Mouse (Mus musculus): ENCODE measurements around the gene Smchd1. TPM values are rescaled to one million over a fixed set of nuclear protein-coding genes. Genes with fewer than 3 reads are reported as not detected.

Gene Smchd1
- total RNA-seq, 2 experiments from 2014 or later: 27.3 to 28.5 TPM

Other genes with a start within 250 kb of the Smchd1 start
- 1 to 10 TPM; 2.2 to 2.6 TPM for gene Emilin2, start 163.4 kb downstream of the Smchd1 start, total RNA-seq (2021)
- gene Gm4707, start 15.4 kb downstream of the Smchd1 start, total RNA-seq (2021): 1 to 10 TPM; 1.3 to 2.0 TPM
- gene Ndc80, start 51.5 kb upstream of the Smchd1 start, total RNA-seq (2021): 1 to 10 TPM; 1.0 to 1.3 TPM
- 1 to 10 TPM; 1.1 to 1.4 TPM for gene Spdya, start 76.7 kb upstream of the Smchd1 start, total RNA-seq (2021)
- gene Wdr43, start 140.6 kb upstream of the Smchd1 start, total RNA-seq (2021): 10 to 100 TPM; 24.3 TPM
- 1 to 10 TPM; 2.4 to 2.9 TPM for gene Togaram2, start 197.9 kb upstream of the Smchd1 start, total RNA-seq (2021)

Data from left cerebral cortex, postnatal 14 days (tissue).